Mouse (Mus musculus) embryonic facial prominence, embryonic 11.5 days (tissue): ENCODE data around the gene Serpina10. TPM values are rescaled to one million over a fixed set of nuclear protein-coding genes. Genes with fewer than 3 reads are reported as not detected.

ENCODE experiments used
- ATAC-seq: fragments of 200-750 bp; cut with Nextera tagmentation; replicated peaks from 2 replicates; pipeline ENCODE4 v1.8.0; 2017; ENCODE audit warnings: low read depth; ENCODE audit not compliant: insufficient number of reproducible peaks, low FRiP score, low TSS enrichment
- DNase-seq: peaks from one replicate; pipeline ENCODE4 v3.0.0-alpha.2; 2015; ENCODE audit warnings: low spot score
- H3K27ac ChIP-seq: fragments of 300-500 bp; sonication (generic); replicated peaks from 2 replicates; pipeline ENCODE4 v1.5.1; 2014; ENCODE audit warnings: mild to moderate bottlenecking, low read depth, low read length, control low read depth
- H3K27me3 ChIP-seq: fragments of 300-500 bp; sonication (generic); 2 replicates; pipeline ENCODE4 v1.6.1; 2014; ENCODE audit warnings: mild to moderate bottlenecking, low read length, moderate library complexity, mixed read lengths; ENCODE audit not compliant: control insufficient read depth, insufficient read depth
- H3K36me3 ChIP-seq: fragments of 300-500 bp; sonication (generic); replicated peaks from 2 replicates; pipeline ENCODE4 v1.6.1; 2014; ENCODE audit warnings: low read depth, mild to moderate bottlenecking, low read length, moderate library complexity, mixed read lengths; ENCODE audit not compliant: control insufficient read depth, insufficient read depth
- H3K4me1 ChIP-seq: fragments of 300-500 bp; sonication (generic); 2 replicates; pipeline ENCODE4 v1.6.1; 2014; ENCODE audit warnings: low read length, mixed read lengths; ENCODE audit not compliant: control insufficient read depth, insufficient read depth
- H3K4me2 ChIP-seq: fragments of 300-500 bp; sonication (generic); 2 replicates; pipeline ENCODE4 v1.6.1; 2014; ENCODE audit warnings: low read depth, mild to moderate bottlenecking, control low read depth, low read length, moderate library complexity
- H3K4me3 ChIP-seq: fragments of 300-500 bp; sonication (generic); 2 replicates; pipeline ENCODE4 v1.5.1; 2014; ENCODE audit warnings: low read depth, low read length, control low read depth
- H3K9ac ChIP-seq: fragments of 300-500 bp; sonication (generic); replicated peaks from 2 replicates; pipeline ENCODE4 v1.6.1; 2014; ENCODE audit warnings: mild to moderate bottlenecking, control low read depth, low read length
- H3K9me3 ChIP-seq: fragments of 300-500 bp; sonication (generic); replicated peaks from 2 replicates; pipeline ENCODE4 v1.6.1; 2016; ENCODE audit warnings: mild to moderate bottlenecking, low read length, inconsistent platforms, mixed read lengths; ENCODE audit not compliant: control insufficient read depth
- WGBS: fragments of 180-500 bp; shearing (Covaris S2); extraction: QIAGEN DNeasy Blood & Tissue Kit; methylation state at CpG from one replicate; pipeline ENCODE4 v1.1.7; 2014; 5-methylcytosine and 5-hydroxymethylcytosine counted together
- polyA plus RNA-seq: library from polyadenylated mRNA; unstranded; fragments of >200 nt; fragmentation: Nextera tagmentation; extraction: Ambion mirVana; gene quantifications from 2 replicates; pipeline ENCODE4 v1.2.1, GENCODE M21; 2014

Gene Serpina10
- polyA plus RNA-seq, 1 experiment from 2014 or later, result 0.14 TPM

DNA sequence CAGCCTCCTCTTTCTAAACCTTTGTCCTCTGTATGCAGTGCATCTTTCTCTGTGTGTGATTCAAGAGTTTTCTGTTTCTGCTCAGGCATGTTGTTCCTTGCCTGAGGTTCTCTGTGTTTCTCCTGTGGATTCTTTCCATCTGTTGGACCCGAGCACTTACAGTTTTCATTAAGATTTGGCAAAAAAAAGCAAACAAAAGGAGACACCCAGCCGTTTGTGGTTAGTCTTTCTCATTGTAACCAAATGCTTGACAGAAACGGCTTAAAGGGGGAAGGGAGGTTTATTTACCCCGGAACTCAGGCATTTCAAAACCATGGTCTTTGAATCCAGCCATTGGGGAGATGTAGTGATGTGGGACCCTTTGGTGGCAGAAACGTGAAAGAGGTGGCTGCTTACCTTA is 13.4 kb upstream of the Serpina10 start:
- H3K9ac ChIP-seq, result no peak overlapping the region
- WGBS, result 27% methylated on average over 5 of the region's 5 CpGs
- H3K27me3 ChIP-seq, result no peaks in the 10 kb centered on the region
- no peaks in the 10 kb centered on the region for H3K9me3 ChIP-seq
- H3K4me2 ChIP-seq, result no peak overlapping the region
- no peak for ATAC-seq
- no peaks in the 10 kb centered on the region for H3K36me3 ChIP-seq
- DNase-seq, result peak; percentile 0
- H3K4me3 ChIP-seq, result no peak overlapping the region
- H3K4me1 ChIP-seq, result no peaks in the 10 kb centered on the region
- H3K27ac ChIP-seq, result no peak overlapping the region

DNA sequence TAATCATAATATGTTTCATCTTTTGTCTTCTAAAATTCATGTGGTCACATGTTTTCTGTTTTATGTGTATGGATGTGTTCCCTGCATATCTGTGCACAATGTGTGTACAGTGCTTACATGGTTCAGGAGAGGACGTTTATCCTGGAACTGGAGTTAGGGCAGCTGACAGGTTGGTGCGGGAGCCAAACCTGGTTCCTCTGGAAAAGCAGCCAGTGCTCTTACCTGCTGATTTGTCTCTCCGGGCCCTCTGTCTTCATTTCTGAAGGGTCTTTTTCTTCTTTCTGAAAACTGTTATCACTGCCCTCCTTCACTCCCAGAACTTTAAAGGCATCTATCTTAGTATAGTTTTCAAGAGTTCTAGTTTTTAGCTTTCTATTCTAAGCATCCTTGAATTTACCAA is 12.6 kb upstream of the Serpina10 start:
- WGBS, result 79% methylated on average over 3 of the region's 3 CpGs
- DNase-seq, result no peak

DNA sequence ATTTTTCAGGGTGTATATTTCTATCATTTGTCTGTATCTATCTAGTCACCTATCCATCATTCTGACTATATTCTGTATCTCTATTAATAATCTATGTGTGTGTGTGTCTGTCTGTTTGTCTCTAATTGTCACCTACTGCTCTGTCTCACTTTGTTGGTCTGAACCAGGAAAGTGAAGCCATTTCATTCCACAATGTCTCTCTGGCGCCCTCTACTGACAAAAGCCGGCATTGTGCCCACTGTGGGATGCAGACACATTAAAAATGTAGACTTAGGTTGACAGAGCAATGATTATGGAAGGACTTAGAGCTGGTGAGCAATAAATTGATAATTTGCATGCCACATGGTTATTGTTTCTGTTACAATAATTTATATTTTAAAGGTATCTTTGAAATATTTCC is 12.1 kb upstream of the Serpina10 start:
- no peaks in the 10 kb centered on the region for H3K36me3 ChIP-seq
- H3K4me2 ChIP-seq, result no peak overlapping the region
- peak; percentile 86 for DNase-seq
- WGBS, result 0% methylated on average over 2 of the region's 2 CpGs
- no peak overlapping the region for H3K27ac ChIP-seq
- ATAC-seq, result no peak
- no peak overlapping the region for H3K4me3 ChIP-seq
- H3K27me3 ChIP-seq, result no peaks in the 10 kb centered on the region
- no peak overlapping the region for H3K9ac ChIP-seq
- no peaks in the 10 kb centered on the region for H3K4me1 ChIP-seq
- no peaks in the 10 kb centered on the region for H3K9me3 ChIP-seq

More for the DNA sequence above, 12.6 kb upstream of the Serpina10 start:
- Histone ChIP-seq H3K27ac (no peak overlapping the region), H3K4me2 (no peak overlapping the region), H3K9me3 (no peaks in the 10 kb centered on the region), H3K9ac (no peak overlapping the region), H3K36me3 (no peaks in the 10 kb centered on the region), H3K27me3 (no peaks in the 10 kb centered on the region), H3K4me3 (no peak overlapping the region), H3K4me1 (no peaks in the 10 kb centered on the region)
- no peak for ATAC-seq

DNA sequence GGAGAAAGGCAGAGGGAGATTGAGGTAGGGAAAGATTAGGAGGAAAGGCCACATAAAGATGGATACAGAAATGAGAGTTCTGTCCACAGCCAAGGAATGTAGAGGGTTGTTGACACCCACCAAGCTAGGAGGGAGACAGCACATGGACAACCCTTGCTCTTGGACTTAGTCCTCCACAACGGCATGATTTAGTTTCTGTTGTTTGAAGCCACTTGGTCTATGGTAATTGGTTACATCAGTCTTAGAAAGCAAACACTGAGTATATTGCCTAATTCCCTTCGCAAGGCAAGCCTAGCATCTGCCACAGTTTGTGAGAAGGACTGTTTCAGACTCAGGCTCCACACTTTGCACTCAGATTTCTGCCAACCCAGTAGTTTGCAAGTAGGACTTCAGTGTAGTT is 4.6 kb upstream of the Serpina10 start:
- 84% methylated on average over 2 of the region's 2 CpGs for WGBS
- Histone ChIP-seq H3K9ac (no peak overlapping the region), H3K9me3 (no peaks in the 10 kb centered on the region), H3K27me3 (no peaks in the 10 kb centered on the region), H3K4me2 (no peak overlapping the region), H3K27ac (no peak overlapping the region), H3K36me3 (no peaks in the 10 kb centered on the region), H3K4me3 (no peak overlapping the region), H3K4me1 (no peaks in the 10 kb centered on the region)
- no peak for ATAC-seq
- DNase-seq, result no peak

DNA sequence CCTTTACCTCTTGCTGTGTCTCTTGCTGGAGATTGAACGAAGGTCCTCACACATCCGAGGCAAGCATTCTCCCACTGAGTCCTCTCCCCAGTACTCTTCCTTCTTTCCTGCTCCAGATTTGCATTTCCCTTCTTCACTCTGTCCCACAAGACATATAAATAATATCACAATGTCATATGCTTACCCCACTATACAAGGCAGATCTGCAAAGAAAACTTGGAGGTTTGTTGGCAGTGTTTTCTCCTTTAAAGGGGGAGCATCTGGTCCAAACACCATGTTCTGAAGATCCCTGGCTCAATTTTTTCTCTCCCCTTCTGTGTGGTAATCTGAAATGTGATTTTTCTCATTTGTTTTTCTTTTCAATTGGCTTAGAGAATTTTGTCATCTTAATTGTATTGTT is 3.2 kb upstream of the Serpina10 start:
- Histone ChIP-seq H3K9ac (no peak overlapping the region), H3K4me1 (no peaks in the 10 kb centered on the region), H3K4me2 (no peak overlapping the region), H3K4me3 (no peak overlapping the region), H3K9me3 (no peaks in the 10 kb centered on the region), H3K36me3 (no peaks in the 10 kb centered on the region), H3K27me3 (no peaks in the 10 kb centered on the region), H3K27ac (no peak overlapping the region)
- 71% methylated on average over 2 of the region's 2 CpGs for WGBS
- DNase-seq, result no peak
- no peak for ATAC-seq

DNA sequence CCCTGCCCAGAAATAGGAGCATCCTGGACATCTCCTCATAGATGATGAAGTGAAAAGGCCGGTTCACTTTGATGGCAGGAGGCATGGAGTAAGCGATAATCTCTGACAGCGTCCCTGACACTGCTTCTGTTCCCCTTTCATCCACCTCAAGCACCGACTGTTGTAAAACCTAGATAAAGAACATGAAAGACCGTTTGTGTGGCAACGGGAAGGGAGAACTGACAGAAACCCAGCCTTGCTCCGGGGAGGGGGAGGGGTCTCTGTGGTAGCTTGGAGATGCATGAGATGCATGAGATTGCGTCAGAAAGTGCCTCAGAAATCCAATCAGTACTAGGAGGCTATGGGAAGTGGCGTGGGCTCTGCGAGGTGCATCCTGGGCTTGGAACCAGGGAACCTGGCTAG is 14.4 kb downstream of the Serpina10 start:
- H3K9ac ChIP-seq, result no peak overlapping the region
- H3K4me3 ChIP-seq, result no peak overlapping the region
- 93% methylated on average over 10 of the region's 10 CpGs for WGBS
- H3K9me3 ChIP-seq, result no peaks in the 10 kb centered on the region
- H3K27ac ChIP-seq, result no peak overlapping the region
- H3K27me3 ChIP-seq, result no peaks in the 10 kb centered on the region
- no peak overlapping the region for H3K4me2 ChIP-seq
- no peaks in the 10 kb centered on the region for H3K36me3 ChIP-seq
- no peaks in the 10 kb centered on the region for H3K4me1 ChIP-seq
- ATAC-seq (no peak), DNase-seq (no peak)

DNA sequence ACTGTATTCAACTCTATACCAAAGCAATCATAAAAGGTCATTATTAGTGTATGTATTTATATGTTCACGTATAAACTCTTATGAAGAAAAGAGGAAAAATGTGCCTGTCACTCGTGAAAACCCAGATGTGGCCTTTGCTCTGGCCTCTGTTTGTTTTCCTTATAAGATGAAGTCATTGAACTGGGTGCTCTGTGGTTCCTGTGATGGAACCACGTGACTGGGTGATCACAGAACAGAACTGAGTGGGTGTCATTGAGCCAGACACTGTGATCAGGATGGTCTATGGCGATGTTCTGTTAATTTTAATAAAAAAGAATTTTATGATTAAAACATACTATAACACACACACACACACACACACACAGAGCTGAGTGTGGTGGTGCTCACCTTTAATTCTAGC is 15.5 kb downstream of the Serpina10 start:
- no peak overlapping the region for H3K27ac ChIP-seq
- no peak for DNase-seq

DNA sequence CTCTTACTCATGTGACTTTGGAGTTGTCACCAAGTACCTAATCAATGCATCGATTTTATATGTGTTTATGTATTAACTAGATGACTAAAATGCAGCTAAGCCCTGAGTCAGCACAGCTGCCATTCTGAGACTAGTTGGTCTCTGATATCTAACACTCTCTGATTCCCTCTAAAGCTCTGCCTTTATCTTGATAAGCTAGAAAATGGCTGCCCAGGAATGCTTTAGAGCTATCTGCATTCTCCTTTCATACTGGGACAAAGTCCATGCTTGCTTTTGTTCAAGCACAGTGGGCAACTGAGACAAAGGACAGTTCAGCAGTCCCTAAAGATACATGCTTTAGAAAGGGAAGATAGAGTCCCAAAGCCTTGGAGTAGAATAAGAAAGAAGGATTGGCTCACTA is 16.1 kb downstream of the Serpina10 start:
- DNase-seq, result no peak
- H3K9ac ChIP-seq, result no peak overlapping the region
- no peaks in the 10 kb centered on the region for H3K4me1 ChIP-seq
- H3K4me3 ChIP-seq, result no peak overlapping the region
- no peak overlapping the region for H3K4me2 ChIP-seq
- no peaks in the 10 kb centered on the region for H3K36me3 ChIP-seq
- H3K27me3 ChIP-seq, result no peaks in the 10 kb centered on the region
- ATAC-seq, result no peak
- WGBS, result 91% methylated on average over 1 of the region's 1 CpGs
- no peak overlapping the region for H3K27ac ChIP-seq
- H3K9me3 ChIP-seq, result no peaks in the 10 kb centered on the region

More for the DNA sequence above, 15.5 kb downstream of the Serpina10 start:
- Histone ChIP-seq H3K4me3 (no peak overlapping the region), H3K4me1 (no peaks in the 10 kb centered on the region), H3K9me3 (no peaks in the 10 kb centered on the region), H3K9ac (no peak overlapping the region), H3K36me3 (no peaks in the 10 kb centered on the region), H3K27me3 (no peaks in the 10 kb centered on the region), H3K4me2 (no peak overlapping the region)
- no peak for ATAC-seq
- 79% methylated on average over 4 of the region's 4 CpGs for WGBS
